Mouse (Mus musculus) neural tube, embryonic 15.5 days (tissue): ENCODE results near the gene Calcrl. TPM values are rescaled to one million over a fixed set of nuclear protein-coding genes. Genes with fewer than 3 reads are reported as not detected.

ENCODE experiments used
- ATAC-seq: fragments of 200-750 bp; cut with Nextera tagmentation; 2 replicates; pipeline ENCODE4 v1.8.0; 2017; ENCODE audit warnings: mild to moderate bottlenecking, moderate TSS enrichment, moderate library complexity; ENCODE audit not compliant: low FRiP score
- H3K27ac ChIP-seq: fragments of 300-500 bp; sonication (generic); replicated peaks from 2 replicates; pipeline ENCODE4 v1.5.1; 2015; ENCODE audit warnings: mild to moderate bottlenecking, inconsistent platforms
- H3K27me3 ChIP-seq: fragments of 300-500 bp; sonication (generic); replicated peaks from 2 replicates; pipeline ENCODE4 v1.6.1; 2015; ENCODE audit warnings: inconsistent platforms
- H3K36me3 ChIP-seq: fragments of 300-500 bp; sonication (generic); 2 replicates; pipeline ENCODE4 v1.6.1; 2015; ENCODE audit warnings: inconsistent platforms
- H3K4me1 ChIP-seq: fragments of 300-500 bp; sonication (generic); 2 replicates; pipeline ENCODE4 v1.6.1; 2015; ENCODE audit warnings: inconsistent platforms
- H3K4me2 ChIP-seq: fragments of 300-500 bp; sonication (generic); 2 replicates; pipeline ENCODE4 v1.6.1; 2015; ENCODE audit warnings: inconsistent platforms, mild to moderate bottlenecking, moderate library complexity
- H3K4me3 ChIP-seq: fragments of 300-500 bp; sonication (generic); replicated peaks from 2 replicates; pipeline ENCODE4 v1.5.1; 2015; ENCODE audit warnings: mild to moderate bottlenecking, inconsistent platforms
- H3K9ac ChIP-seq: fragments of 300-500 bp; sonication (generic); replicated peaks from 2 replicates; pipeline ENCODE4 v1.6.1; 2015; ENCODE audit warnings: mild to moderate bottlenecking, inconsistent platforms
- H3K9me3 ChIP-seq: fragments of 300-500 bp; sonication (generic); replicated peaks from 2 replicates; pipeline ENCODE4 v1.6.1; 2016; ENCODE audit warnings: inconsistent platforms
- WGBS: fragments of 180-500 bp; shearing (Covaris S2); methylation state at CpG from one replicate; pipeline ENCODE4 v1.1.7; 2015; ENCODE audit warnings: mixed read lengths; 5-methylcytosine and 5-hydroxymethylcytosine counted together
- polyA plus RNA-seq: library from polyadenylated mRNA; unstranded; fragments of >200 nt; fragmentation: Nextera tagmentation; extraction: Ambion mirVana; gene quantifications from 2 replicates; pipeline ENCODE4 v1.2.1, GENCODE M21; 2015

Calcrl gene
- polyA plus RNA-seq, 1 experiment from 2014 or later: 23.2 TPM

DNA sequence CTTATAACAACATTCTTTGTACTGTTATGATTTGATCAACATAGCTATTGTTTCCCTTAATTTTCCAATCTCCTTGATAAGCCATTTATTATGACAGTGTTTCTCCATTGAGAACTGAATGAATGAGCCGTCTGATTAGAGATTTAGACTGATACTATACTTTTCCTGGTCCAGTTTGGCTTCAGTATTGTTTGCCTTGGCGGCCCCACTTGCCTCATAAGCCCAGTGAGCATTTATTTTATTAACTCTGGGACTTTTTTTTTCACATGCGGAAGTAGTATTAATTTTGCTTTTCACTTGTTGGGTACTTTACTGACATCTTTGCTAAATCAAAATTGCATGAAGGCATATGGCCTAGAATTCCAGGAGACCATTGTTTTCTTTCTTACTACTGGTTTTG, 59.9 kb downstream of the Calcrl start:
- no peaks in the 10 kb centered on the region for H3K9me3 ChIP-seq
- no peak overlapping the region for H3K9ac ChIP-seq
- 84% methylated on average over 3 of the region's 3 CpGs for WGBS
- no peak overlapping the region for H3K4me3 ChIP-seq
- H3K27me3 ChIP-seq: no peaks in the 10 kb centered on the region
- no peaks in the 10 kb centered on the region for H3K4me1 ChIP-seq
- ATAC-seq: no peak
- no peak overlapping the region for H3K27ac ChIP-seq
- H3K36me3 ChIP-seq: no peaks in the 10 kb centered on the region
- no peak overlapping the region for H3K4me2 ChIP-seq

DNA sequence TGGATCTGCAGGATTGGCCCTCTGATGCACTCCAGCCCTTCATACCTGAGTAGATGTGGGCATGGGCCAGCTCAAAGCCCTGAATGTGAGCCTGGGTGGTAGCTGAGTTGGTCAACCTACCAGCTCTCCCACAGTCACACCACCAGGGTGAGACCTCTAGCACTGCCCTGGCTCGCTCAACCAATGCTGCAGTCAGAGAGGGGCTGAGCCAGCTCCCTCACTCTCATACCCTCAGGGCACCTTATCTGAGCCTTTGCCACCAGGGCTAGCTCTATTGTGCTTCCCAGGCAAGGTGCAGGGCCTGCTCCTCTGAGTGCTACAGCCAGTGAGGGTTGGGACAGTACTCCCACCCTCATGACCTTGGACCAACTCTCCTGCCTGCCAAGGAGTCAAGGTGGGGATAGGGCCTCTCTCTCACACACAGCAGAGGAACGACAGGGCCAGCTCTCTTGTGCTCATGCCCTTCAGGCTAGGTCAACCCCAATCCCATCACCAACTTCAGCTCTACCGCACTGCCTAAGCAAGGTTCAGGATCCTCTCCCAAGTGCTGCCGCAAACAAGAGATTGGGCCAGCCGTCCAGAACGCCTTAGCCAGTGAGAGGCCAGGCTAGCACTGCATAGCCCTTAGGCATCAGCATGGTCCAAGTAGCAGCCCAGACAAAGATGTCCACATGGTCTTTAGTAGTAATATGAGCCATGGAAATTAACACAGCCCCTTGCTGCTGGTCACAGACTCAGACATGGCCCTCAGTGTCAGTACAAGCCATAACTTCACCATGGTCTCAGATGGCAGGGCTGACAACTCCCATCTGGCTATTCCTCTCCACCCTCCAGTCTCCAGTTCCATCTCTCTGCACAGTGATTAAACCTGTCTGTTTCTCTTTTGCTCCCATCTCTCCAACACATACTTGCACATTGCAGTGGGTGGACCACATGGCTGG, 62.2 kb downstream of the Calcrl start:
- no peak for ATAC-seq

DNA sequence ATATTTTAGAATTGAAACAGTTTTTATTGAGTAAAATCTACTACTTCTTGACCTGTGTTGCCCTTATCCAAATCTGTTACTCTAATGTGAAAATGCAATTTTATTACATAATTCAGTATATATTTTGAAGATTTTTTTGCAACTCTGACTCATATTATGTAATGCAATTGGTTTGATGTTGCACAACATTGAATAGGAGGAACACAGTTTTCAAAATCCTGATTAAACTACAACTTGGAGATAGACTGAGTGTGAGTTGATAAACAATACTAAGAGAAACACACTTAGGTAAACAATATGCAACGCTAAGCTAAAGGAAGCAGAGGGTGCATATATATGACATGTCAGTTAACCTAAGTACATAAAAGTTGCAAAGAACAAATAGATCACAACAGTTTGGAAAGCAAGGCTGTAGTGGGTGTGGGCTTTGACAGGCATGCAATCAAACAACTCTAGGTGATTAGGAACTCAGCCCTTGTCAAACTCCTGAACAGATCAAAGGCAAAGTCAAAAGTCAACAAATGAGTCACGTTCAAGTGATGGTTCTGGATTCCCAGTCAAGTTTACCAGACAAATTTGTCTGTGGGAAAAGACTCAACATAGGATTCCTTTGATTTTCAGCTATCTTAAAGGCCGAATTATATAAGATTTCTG, 66.4 kb downstream of the Calcrl start:
- WGBS: 66% methylated on average over 3 of the region's 3 CpGs
- no peak overlapping the region for H3K27ac ChIP-seq
- H3K9ac ChIP-seq: no peak overlapping the region
- no peaks in the 10 kb centered on the region for H3K36me3 ChIP-seq
- H3K4me3 ChIP-seq: no peak overlapping the region
- no peaks in the 10 kb centered on the region for H3K27me3 ChIP-seq
- H3K4me2 ChIP-seq: no peak overlapping the region
- ATAC-seq: no peak
- H3K9me3 ChIP-seq: no peaks in the 10 kb centered on the region
- H3K4me1 ChIP-seq: no peaks in the 10 kb centered on the region

More for the DNA sequence above, 62.2 kb downstream of the Calcrl start:
- H3K27me3 ChIP-seq: no peaks in the 10 kb centered on the region
- H3K4me3 ChIP-seq: no peak overlapping the region
- H3K9me3 ChIP-seq: no peaks in the 10 kb centered on the region
- no peaks in the 10 kb centered on the region for H3K4me1 ChIP-seq
- H3K4me2 ChIP-seq: no peak overlapping the region
- no peak overlapping the region for H3K27ac ChIP-seq
- H3K9ac ChIP-seq: no peak overlapping the region
- no peaks in the 10 kb centered on the region for H3K36me3 ChIP-seq
- WGBS: 94% methylated on average over 6 of the region's 6 CpGs

DNA sequence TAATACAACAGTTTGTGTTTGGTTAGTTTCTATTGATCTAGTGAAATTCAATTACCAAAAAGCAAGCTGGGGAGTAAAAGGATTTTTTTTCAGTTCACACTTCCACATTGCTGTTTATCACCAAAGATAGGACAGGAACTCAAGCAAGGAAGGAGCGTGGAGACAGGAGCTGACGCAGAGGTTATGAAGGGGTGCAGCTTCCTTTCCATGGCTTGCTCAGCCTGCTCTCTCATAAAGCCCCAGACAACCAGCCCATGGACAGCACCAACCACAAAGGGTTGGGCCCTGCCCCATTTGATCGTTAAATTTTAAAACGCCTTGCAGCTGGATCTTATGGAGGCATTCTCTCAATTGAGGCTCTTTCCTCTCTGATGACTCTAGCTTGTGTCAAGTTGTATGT, 69.9 kb downstream of the Calcrl start:
- no peaks in the 10 kb centered on the region for H3K36me3 ChIP-seq
- WGBS: 68% methylated on average over 4 of the region's 4 CpGs
- H3K9ac ChIP-seq: no peak overlapping the region
- H3K4me2 ChIP-seq: no peak overlapping the region
- H3K27me3 ChIP-seq: no peaks in the 10 kb centered on the region
- H3K9me3 ChIP-seq: no peaks in the 10 kb centered on the region
- no peaks in the 10 kb centered on the region for H3K4me1 ChIP-seq
- no peak for ATAC-seq
- no peak overlapping the region for H3K4me3 ChIP-seq
- H3K27ac ChIP-seq: no peak overlapping the region

DNA sequence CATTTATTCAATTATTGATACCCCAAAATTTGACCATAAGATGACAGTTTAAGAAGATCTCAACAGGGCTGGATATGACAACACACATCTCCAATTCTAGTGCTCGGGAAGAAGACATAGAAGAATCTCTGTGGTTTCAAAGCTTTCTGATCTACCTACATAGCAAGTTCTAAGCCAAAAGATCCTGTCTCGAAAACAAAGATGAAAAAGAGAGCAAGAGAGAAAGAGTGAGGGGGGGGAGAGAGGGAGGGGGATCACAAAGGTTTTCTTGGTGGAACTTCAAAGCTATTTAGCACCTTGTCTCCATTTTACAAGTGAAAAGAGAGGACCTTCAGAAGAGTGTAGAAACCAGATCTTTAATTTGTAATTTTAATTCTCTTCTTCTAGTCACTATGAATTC, 77.8 kb downstream of the Calcrl start:
- H3K4me3 ChIP-seq: no peak overlapping the region
- H3K4me2 ChIP-seq: no peak overlapping the region
- ATAC-seq: no peak
- WGBS: 82% methylated on average over 2 of the region's 2 CpGs
- H3K27me3 ChIP-seq: no peaks in the 10 kb centered on the region
- no peak overlapping the region for H3K27ac ChIP-seq
- H3K4me1 ChIP-seq: no peaks in the 10 kb centered on the region
- no peak overlapping the region for H3K9ac ChIP-seq
- no peaks in the 10 kb centered on the region for H3K36me3 ChIP-seq
- no peaks in the 10 kb centered on the region for H3K9me3 ChIP-seq

DNA sequence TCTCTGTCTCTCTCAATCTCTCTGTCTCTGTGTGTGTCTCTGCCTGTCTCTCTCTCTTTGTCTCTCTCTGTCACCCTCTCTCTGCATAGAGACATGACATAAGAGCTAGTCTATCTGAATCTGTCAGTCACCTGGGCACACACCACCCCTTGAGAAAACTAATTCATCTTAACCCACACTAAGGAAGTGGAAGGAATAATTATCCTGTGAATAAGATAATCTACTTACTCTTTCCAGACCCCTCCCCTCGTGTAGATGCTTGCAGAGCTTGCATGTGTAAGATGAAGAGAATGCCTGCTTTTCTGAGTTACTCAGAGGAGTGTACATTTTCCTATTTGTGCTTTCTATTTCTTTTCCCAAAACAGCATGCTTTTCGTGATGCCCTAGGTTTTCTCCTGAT, 81.5 kb downstream of the Calcrl start:
- Histone ChIP-seq H3K36me3 (no peaks in the 10 kb centered on the region), H3K9me3 (no peaks in the 10 kb centered on the region), H3K27ac (no peak overlapping the region), H3K9ac (no peak overlapping the region), H3K4me3 (no peak overlapping the region), H3K27me3 (no peaks in the 10 kb centered on the region), H3K4me2 (no peak overlapping the region), H3K4me1 (no peaks in the 10 kb centered on the region)
- 59% methylated on average over 2 of the region's 2 CpGs for WGBS
- ATAC-seq: no peak

DNA sequence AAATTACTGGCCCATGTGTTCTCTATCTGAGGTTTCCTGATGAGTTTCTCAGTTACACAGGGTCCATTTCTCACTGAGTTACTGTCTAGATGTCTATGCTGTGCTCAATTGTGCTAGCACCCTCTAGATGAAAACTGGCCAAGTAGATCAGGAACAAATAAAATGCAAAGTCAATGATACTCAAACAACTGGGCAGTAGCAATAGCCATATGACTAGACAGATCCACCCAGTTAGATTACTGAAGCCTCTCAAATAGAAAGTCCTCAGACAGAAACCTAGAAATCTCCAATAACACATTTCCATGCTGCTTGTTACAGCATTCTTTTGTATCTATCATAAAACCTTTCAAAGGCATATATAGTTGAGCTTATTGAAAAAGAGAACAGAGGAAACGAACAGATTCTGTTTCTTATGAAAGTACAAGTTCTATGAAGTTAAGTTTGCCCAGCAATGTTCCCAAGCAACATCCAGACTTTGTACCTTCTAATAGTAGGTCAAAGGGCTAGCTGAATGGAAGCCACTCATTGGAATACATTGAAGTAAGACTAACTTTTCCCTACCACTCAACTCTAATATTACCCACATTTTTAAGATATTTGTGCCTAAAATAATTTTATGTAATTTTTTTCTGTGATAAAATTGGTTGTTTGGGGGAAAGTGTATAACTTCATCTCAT, 87.3 kb downstream of the Calcrl start:
- ATAC-seq: no peak
- 90% methylated on average over 1 of the region's 1 CpGs for WGBS
- no peak overlapping the region for H3K27ac ChIP-seq

DNA sequence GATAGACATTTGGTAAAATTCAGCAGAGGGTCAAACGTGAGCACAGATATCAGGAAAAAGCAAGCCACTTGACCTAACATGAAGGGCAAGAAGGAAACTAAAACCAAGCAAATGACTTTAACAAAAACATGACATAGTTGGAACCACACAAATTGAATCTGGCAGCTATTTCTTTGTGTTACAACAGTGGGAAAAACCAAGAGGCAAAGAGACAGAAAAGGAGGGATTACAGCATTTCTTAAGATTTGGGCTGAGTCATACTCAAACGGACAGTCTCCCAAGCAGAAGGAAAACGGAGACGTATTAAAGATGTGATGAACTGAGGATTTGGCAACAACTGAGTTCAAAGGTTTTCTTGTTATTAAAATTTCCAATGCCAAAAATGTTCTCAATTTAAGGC, 88.9 kb downstream of the Calcrl start:
- H3K9ac ChIP-seq: no peak overlapping the region
- no peaks in the 10 kb centered on the region for H3K36me3 ChIP-seq
- no peak overlapping the region for H3K4me2 ChIP-seq
- no peaks in the 10 kb centered on the region for H3K4me1 ChIP-seq
- no peaks in the 10 kb centered on the region for H3K27me3 ChIP-seq
- no peaks in the 10 kb centered on the region for H3K9me3 ChIP-seq
- 93% methylated on average over 4 of the region's 4 CpGs for WGBS
- no peak for ATAC-seq
- H3K4me3 ChIP-seq: no peak overlapping the region
- no peak overlapping the region for H3K27ac ChIP-seq

More for the DNA sequence above, 87.3 kb downstream of the Calcrl start:
- Histone ChIP-seq H3K9me3 (no peaks in the 10 kb centered on the region), H3K36me3 (no peaks in the 10 kb centered on the region), H3K9ac (no peak overlapping the region), H3K4me2 (no peak overlapping the region), H3K4me1 (no peaks in the 10 kb centered on the region), H3K27me3 (no peaks in the 10 kb centered on the region), H3K4me3 (no peak overlapping the region)

DNA sequence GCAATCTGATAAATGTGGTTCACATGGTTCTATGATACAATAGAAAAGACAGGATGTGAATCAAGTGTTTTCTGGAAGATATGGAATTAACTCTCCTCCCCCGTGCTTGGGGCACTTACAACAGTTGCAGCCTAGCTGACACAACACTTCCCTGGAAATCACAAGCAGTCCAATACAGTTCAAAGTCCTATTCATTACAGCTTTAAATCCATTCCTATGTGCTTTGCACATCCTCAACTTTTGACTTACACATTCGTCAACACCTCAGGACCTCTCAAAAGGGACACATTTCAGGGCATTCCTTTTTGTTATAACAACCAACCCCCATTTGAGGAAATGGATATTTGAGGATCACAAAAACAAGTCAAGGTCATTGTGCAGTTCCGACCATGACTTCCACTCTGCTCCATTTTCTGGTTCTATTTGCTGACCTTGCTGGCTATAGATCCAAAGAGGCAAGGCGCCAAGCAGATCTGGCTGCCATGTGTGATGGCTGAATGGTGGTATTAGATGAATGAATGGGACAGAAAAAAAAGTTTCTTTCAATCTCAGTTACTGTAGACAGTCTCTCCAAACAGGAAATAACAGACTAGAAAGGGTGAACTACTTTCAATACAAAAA, 108.9 kb downstream of the Calcrl start:
- no peak overlapping the region for H3K4me2 ChIP-seq
- no peak overlapping the region for H3K27ac ChIP-seq
- H3K4me3 ChIP-seq: no peak overlapping the region
- 85% methylated on average over 4 of the region's 4 CpGs for WGBS
- no peaks in the 10 kb centered on the region for H3K36me3 ChIP-seq
- no peak overlapping the region for H3K9ac ChIP-seq
- no peaks in the 10 kb centered on the region for H3K9me3 ChIP-seq
- H3K4me1 ChIP-seq: no peaks in the 10 kb centered on the region
- no peaks in the 10 kb centered on the region for H3K27me3 ChIP-seq
- ATAC-seq: no peak

DNA sequence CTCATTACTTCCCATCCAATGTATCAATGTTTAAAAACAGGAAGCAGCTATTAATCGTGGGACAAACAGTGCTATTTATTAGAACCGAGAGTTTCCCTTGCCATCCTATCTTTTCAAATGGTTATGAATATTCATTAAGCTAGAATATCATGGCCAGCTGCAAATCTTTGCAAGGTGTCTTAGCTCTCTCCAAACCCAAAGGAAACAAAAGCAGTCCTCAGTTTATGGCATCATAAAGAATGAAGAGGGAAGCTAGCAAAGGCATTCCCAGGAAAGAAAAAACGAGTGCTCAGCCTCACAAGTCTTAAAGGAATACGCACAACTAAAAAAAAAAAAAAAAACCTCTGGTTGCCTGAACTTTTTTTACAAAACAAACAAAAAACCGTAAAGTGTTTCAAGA, 128.7 kb downstream of the Calcrl start:
- Histone ChIP-seq H3K27me3 (no peaks in the 10 kb centered on the region), H3K9ac (no peak overlapping the region), H3K9me3 (no peaks in the 10 kb centered on the region), H3K27ac (peak overlapping the region; percentile 43), H3K4me3 (no peak overlapping the region), H3K4me2 (peak overlapping the region; percentile 22; the same call in 1 of the 2 replicates), H3K4me1 (0 out of 2 replicates have a peak, but pooled peaks cover 4% of the 10 kb centered on the region), H3K36me3 (no peaks in the 10 kb centered on the region)
- ATAC-seq: peak; percentile 57; the same call in 1 of the 2 replicates
- WGBS: 4% methylated on average over 5 of the region's 5 CpGs

DNA sequence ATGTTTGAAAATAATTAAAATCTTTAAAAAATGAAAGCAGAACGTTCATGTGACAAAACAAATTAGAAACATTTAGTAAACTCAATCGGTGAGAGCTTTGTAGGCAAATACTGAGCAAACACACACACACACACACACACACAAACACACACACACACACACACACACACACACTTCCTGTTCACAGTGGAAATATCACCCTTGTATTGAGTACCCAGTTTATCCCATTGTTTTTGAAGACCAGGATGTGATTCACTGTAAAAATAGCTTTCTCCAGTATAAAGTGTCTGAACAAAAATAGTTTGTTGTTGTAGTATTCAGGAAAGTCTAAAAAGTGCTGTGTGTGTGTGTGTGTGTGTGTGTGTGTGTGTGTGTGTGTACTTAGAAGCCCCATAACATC, 130.1 kb downstream of the Calcrl start:
- no peak overlapping the region for H3K4me2 ChIP-seq
- H3K4me3 ChIP-seq: no peak overlapping the region
- H3K27ac ChIP-seq: no peak overlapping the region
- 0 out of 2 replicates have a peak, but pooled peaks cover 4% of the 10 kb centered on the region for H3K4me1 ChIP-seq
- WGBS: 82% methylated on average over 2 of the region's 2 CpGs
- H3K9me3 ChIP-seq: no peaks in the 10 kb centered on the region
- no peak for ATAC-seq
- H3K36me3 ChIP-seq: no peaks in the 10 kb centered on the region
- no peak overlapping the region for H3K9ac ChIP-seq
- no peaks in the 10 kb centered on the region for H3K27me3 ChIP-seq
